Mouse (Mus musculus) hindbrain, embryonic 12.5 days (tissue): ENCODE results near the gene Qser1. TPM values are rescaled to one million over a fixed set of nuclear protein-coding genes. Genes with fewer than 3 reads are reported as not detected.

Experiments used
- ATAC-seq: fragments of 200-750 bp; cut with Nextera tagmentation; 2 replicates; pipeline ENCODE4 v1.8.0; 2017; ENCODE audit warnings: moderate TSS enrichment; ENCODE audit not compliant: low FRiP score
- H3K27ac ChIP-seq: fragments of 300-500 bp; sonication (generic); 2 replicates; pipeline ENCODE4 v1.5.1; 2016; ENCODE audit warnings: mild to moderate bottlenecking
- H3K27me3 ChIP-seq: fragments of 300-500 bp; sonication (generic); 2 replicates; pipeline ENCODE4 v1.6.1; 2016; ENCODE audit warnings: mild to moderate bottlenecking
- H3K36me3 ChIP-seq: fragments of 300-500 bp; sonication (generic); 2 replicates; pipeline ENCODE4 v1.6.1; 2016; ENCODE audit warnings: mild to moderate bottlenecking
- H3K4me1 ChIP-seq: fragments of 300-500 bp; sonication (generic); 2 replicates; pipeline ENCODE4 v1.6.1; 2016
- H3K4me2 ChIP-seq: fragments of 300-500 bp; sonication (generic); replicated peaks from 2 replicates; pipeline ENCODE4 v1.6.1; 2016; ENCODE audit warnings: mild to moderate bottlenecking
- H3K4me3 ChIP-seq: fragments of 300-500 bp; sonication (generic); 2 replicates; pipeline ENCODE4 v1.5.1; 2016; ENCODE audit warnings: mild to moderate bottlenecking
- H3K9ac ChIP-seq: fragments of 300-500 bp; sonication (generic); 2 replicates; pipeline ENCODE4 v1.6.1; 2016; ENCODE audit warnings: mild to moderate bottlenecking, moderate library complexity
- H3K9me3 ChIP-seq: fragments of 300-500 bp; sonication (generic); replicated peaks from 2 replicates; pipeline ENCODE4 v1.6.1; 2016; ENCODE audit warnings: mild to moderate bottlenecking
- WGBS: fragments of 180-500 bp; shearing (Covaris S2); methylation state at CpG from one replicate; pipeline ENCODE4 v1.1.7; 2016; 5-methylcytosine and 5-hydroxymethylcytosine counted together
- polyA plus RNA-seq: library from polyadenylated mRNA; unstranded; fragments of >200 nt; fragmentation: Nextera tagmentation; extraction: Ambion mirVana; gene quantifications from 2 replicates; pipeline ENCODE4 v1.2.1, GENCODE M21; 2016

Qser1 gene
- polyA plus RNA-seq, 1 experiment from 2014 or later = 11.1 TPM

DNA sequence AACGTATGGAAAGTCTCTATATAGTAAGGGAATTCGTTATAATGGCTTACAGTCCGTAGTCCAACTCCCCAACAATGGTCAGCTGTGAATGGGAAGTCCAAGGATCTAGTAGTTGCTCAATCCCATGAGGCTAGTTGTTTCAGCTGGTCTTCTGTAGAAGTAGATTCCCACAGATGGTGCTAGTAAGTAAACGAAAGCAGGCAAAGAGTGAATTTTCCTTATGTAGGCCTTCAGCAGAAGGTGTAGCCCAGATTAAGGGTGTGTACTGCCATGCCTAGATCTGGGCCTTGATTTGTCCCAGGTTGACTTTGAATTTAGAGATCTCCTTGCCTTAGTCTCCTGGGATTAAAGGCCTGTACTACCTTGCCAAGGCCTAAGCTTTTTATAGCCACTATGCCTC lies 100.3 kb downstream of the Qser1 start, which contains the start of gene Pin1rt1:
Gene Pin1rt1 (minus strand): TSS at position 101 of the 400 bp plus-strand sequence.
- no peaks in the 10 kb centered on the region for H3K9me3 ChIP-seq
- no peak within 1 kb of the TSS for H3K27ac ChIP-seq
- H3K4me1 ChIP-seq = peaks cover under 1% of the 10 kb centered on the region
- no peak within 1 kb of the TSS for H3K9ac ChIP-seq
- no peak for ATAC-seq
- no peak within 1 kb of the TSS for H3K4me2 ChIP-seq
- 89% methylated on average over 4 of the region's 4 CpGs for WGBS
- H3K27me3 ChIP-seq = peaks cover 6% of the 10 kb centered on the region; the same call in 1 of the 2 replicates
- H3K36me3 ChIP-seq = no peaks in the 10 kb centered on the region
- H3K4me3 ChIP-seq = no peak within 1 kb of the TSS

DNA sequence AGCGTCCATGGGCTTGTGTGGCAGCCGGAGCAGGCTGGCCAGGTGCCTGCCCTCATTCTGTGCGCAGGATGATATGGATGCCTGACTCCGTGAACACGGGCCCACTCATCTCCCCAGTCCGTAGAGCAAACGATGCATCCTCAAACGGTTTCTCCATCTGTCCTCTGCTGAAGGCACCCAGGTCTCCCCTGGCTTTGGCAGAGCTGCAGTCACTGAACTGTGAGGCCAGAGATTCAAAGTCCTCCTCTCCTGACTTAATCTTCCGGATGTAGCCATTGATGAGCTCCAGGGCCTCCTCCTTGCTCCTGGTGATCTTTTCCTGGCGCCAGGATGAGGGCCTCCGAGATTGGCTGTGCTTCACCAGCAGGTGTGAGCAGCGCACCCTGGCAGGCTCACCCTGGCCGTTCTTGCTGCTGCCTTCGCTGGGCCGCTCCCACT lies 102.3 kb downstream of the Qser1 start:
- no peak overlapping the region for H3K9ac ChIP-seq
- no peaks in the 10 kb centered on the region for H3K9me3 ChIP-seq
- H3K36me3 ChIP-seq = no peaks in the 10 kb centered on the region
- no peak overlapping the region for H3K4me3 ChIP-seq
- no peak overlapping the region for H3K27ac ChIP-seq
- 41% methylated on average over 15 of the region's 15 CpGs for WGBS
- no peak for ATAC-seq
- H3K27me3 ChIP-seq = peaks cover 6% of the 10 kb centered on the region; the same call in 1 of the 2 replicates
- H3K4me2 ChIP-seq = no peak overlapping the region
- peaks cover 19% of the 10 kb centered on the region for H3K4me1 ChIP-seq

DNA sequence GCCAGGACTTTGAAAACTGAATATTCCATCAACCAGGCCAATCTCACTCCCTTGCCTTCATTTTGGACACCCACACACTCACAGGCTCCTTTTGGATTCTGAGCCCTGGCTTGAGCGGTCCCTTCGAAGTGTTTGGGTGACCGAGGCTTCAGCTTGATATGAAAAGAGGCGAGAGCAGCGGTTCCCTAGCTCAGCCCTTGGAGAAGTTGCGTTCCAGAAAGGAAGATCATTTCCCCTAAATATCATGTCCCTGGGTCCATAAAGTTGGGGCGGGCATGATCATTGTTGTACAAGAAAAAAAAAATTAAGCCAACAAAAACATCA lies 104.1 kb downstream of the Qser1 start:
- Histone ChIP-seq H3K9me3 (no peaks in the 10 kb centered on the region), H3K9ac (peak overlapping the region; percentile 83), H3K27me3 (peaks cover 6% of the 10 kb centered on the region; the same call in 1 of the 2 replicates), H3K4me1 (peaks cover 19% of the 10 kb centered on the region), H3K4me2 (peak overlapping the region; percentile 63), H3K27ac (peak overlapping the region; percentile 91), H3K4me3 (peak overlapping the region; percentile 74), H3K36me3 (no peaks in the 10 kb centered on the region)
- WGBS = 4% methylated on average over 7 of the region's 7 CpGs
- peak; percentile 26 for ATAC-seq

DNA sequence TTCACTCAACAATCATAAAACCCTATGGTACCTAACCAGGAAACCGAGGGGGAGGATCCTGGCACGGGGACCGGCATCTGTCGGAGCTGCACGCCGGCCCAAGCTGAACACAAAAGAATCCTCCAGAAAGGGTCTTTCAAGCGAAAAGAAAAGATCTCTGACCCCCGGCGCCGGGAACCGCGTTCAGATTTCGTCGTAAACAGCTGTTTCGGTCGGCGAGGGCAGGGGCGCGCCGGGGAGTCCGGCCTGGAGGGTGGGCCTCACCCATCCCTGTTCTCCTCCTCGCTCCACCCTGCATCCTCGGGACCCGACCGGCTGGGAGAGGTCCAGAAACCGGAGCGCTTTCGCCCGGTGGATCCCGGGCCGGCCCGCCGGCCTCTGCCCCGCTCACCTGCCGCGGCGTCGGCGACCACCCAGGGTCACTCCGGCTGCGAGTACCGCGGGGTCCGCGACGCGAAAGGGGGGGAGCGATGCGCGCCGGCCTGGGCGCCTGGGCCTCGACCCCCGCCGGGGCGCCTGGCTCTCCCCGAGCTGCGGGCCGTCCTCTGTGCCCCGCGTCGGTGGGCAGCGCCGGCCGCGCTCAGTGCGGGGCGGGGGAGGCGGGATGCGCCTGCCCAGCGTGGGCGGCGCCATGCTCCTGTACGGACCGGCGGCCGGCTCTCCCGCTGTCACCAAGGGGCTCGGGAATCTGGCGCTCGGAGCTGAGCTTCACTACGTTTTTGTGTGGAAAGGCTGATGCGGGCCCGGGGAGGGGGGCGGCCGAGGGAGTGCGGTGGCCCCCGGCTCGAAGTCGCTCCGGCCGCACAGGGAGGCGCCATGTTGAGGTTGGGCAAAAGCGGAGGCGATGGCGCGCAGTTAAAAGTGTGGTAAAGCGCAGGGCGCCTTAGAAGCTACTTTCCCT lies 104.7 kb downstream of the Qser1 start, which contains the start of gene Tcp11l1:
Gene Tcp11l1 (minus strand): TSS at position 585 of the 901 bp plus-strand sequence.
- peak; percentile 95 for ATAC-seq
- Histone ChIP-seq H3K4me1 (peaks cover 19% of the 10 kb centered on the region), H3K27ac (peak within 1 kb of the TSS; percentile 91), H3K9ac (peak within 1 kb of the TSS; percentile 83), H3K4me3 (peak within 1 kb of the TSS; percentile 74), H3K36me3 (no peaks in the 10 kb centered on the region), H3K27me3 (peaks cover 6% of the 10 kb centered on the region; the same call in 1 of the 2 replicates), H3K9me3 (no peaks in the 10 kb centered on the region), H3K4me2 (peak within 1 kb of the TSS; percentile 63)
- WGBS = under 1% methylated on average over 71 of the region's 99 CpGs

DNA sequence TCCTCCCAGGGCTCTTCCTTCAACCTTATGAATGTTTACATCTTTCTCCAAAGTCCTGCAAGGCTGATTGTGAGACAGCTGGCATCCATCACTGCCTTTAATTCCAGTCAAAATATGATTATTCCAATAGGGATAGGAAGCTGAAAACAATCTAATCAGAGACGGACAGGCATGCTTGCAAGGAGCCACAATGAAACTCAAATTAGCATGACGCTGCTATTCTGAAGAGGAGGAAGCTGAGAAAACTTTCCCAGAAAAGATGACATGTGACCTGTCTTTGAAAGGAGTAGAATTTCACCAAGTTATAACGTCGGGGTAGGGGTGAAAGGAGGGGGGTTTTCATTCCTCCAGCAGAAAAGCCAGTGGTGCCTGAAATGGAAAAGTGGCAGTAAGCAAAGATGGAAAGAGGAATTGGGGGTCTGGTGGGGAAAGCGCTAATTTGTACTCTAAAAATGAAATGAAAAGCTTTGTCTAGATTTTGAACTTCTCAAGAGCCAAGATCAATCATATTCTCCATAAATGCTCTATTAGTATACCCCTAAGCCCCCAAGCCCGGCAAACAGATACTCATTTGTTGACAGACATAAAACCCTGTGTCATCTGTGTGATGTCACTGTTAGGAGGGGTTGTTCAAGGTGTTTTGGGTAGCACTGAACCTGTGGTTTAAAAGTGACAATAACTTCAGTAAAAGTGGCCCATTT lies 105.7 kb downstream of the Qser1 start:
- H3K9me3 ChIP-seq = no peaks in the 10 kb centered on the region
- peak overlapping the region; percentile 83 for H3K9ac ChIP-seq
- H3K4me2 ChIP-seq = peak overlapping the region; percentile 63
- peaks cover 19% of the 10 kb centered on the region for H3K4me1 ChIP-seq
- peak overlapping the region; percentile 91 for H3K27ac ChIP-seq
- H3K27me3 ChIP-seq = peaks cover 6% of the 10 kb centered on the region; the same call in 1 of the 2 replicates
- 19% methylated on average over 6 of the region's 6 CpGs for WGBS
- 0 out of 2 replicates have a peak, but pooled peaks have one; percentile 8 for ATAC-seq
- H3K36me3 ChIP-seq = no peaks in the 10 kb centered on the region
- H3K4me3 ChIP-seq = peak overlapping the region; percentile 74

DNA sequence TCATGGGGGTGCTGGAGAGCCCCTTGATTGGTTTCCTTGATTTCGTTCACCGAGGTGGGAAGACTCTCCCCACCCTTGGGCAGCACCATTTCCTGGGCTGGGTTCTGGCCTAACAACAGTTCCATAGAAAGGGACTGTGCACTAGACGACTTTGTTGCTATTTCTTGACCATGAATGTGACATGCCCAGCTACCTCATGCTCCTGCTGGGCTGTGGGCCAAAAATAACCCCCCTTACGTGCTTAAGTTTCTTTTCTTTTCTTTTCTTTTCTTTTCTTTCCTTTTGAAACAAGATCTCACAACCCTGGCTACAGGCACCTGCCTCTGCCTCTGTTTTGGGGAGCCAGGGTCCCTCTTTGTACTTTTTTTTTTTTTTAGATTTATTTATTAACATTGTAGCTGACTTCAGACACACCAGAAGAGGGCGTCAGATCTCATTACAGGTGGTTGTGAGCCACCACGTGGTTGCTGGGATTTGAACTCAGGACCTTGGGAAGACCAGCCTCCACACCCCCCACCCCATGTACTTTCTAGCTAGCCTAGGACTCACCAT lies 106.7 kb downstream of the Qser1 start:
- Histone ChIP-seq H3K27ac (no peak overlapping the region), H3K9me3 (no peaks in the 10 kb centered on the region), H3K27me3 (peaks cover 6% of the 10 kb centered on the region; the same call in 1 of the 2 replicates), H3K9ac (no peak overlapping the region), H3K4me3 (no peak overlapping the region), H3K4me2 (no peak overlapping the region), H3K36me3 (peaks cover 7% of the 10 kb centered on the region; the same call in 1 of the 2 replicates), H3K4me1 (peaks cover 19% of the 10 kb centered on the region)
- no peak for ATAC-seq
- WGBS = 68% methylated on average over 6 of the region's 6 CpGs

Other genes starting within 250 kb of the Qser1 start
- 105 TPM in 2 replicates for gene Cstf3, start 226.2 kb downstream of the Qser1 start, polyA plus RNA-seq
- gene Tcp11l1, start 104.6 kb downstream of the Qser1 start, polyA plus RNA-seq = 69.0 and 76.1 TPM in 2 replicates
- gene Pin1rt1, start 100.4 kb downstream of the Qser1 start, polyA plus RNA-seq = 0.18 TPM in 1 of 2 replicates, not detected in the other
- 2.6 and 2.8 TPM in 2 replicates for gene Depdc7, start 73.9 kb downstream of the Qser1 start, polyA plus RNA-seq
- 1.6 TPM in 2 replicates for gene Prrg4, start 33.1 kb upstream of the Qser1 start, polyA plus RNA-seq
- gene Ccdc73, start 51.0 kb upstream of the Qser1 start, polyA plus RNA-seq = 7.9 and 9.9 TPM in 2 replicates
- 228 and 234 TPM in 2 replicates for gene Eif3m, start 200.3 kb upstream of the Qser1 start, polyA plus RNA-seq